Mouse (Mus musculus) layer of hippocampus, adult 8-10 months (tissue): Measurements from ENCODE around the gene Pxylp1. TPM values are rescaled to one million over a fixed set of nuclear protein-coding genes. Genes with fewer than 3 reads are reported as not detected.
A peak's percentile ranks its signal among the peaks of the same experiment; 100 is the strongest.
"Not testable (repeated sequence)": the region's sequence is repeated elsewhere in the genome, so short reads cannot be mapped to it uniquely, and the experiment has no call there.

Source experiments
- DNase-seq, 2 experiments: peaks; one replicate each; pipeline ENCODE4 v3.0.0; 2022; ENCODE audit warnings: low spot score in 2 of 2
- total RNA-seq, 4 experiments: library from RNA; stranded (reverse); gene quantifications; 2 replicates each; pipeline ENCODE4 v1.2.4; 2022

Gene Pxylp1
- 10 to 100 TPM; 15.2 to 22.6 (median 20.5) TPM for total RNA-seq

GRCm38 (mm10) chr9:96892546-96892945, at the start of gene Pxylp1:
Gene Pxylp1, minus strand, starts transcription at chr9:96892669.
- no peak for DNase-seq

DNA sequence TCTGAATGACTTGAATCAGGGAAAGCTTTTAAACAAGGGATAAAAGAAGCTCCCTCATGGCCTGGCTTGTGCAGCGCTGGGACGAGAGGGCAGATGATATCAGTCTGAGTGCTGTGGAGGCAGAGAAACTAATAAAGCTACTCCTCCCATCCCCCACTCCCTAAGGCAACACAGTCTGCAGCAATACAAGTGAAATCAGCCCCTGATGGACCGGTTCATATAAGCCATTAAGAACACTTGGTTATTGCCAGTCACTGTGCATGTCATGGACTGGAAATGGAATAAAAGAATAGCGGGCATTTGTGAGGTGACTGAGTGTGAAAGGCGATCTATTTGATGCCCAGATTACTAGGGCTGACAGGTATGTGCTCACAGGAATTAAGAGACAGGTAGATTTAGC, 46.4 kb upstream of the Pxylp1 start:
- no peak for DNase-seq

GRCm38 (mm10) chr9:96936427-96936826, 44.0 kb upstream of the Pxylp1 start:
- not testable (repeated sequence) for DNase-seq

GRCm38 (mm10) chr9:96935556-96936300, 43.3 kb upstream of the Pxylp1 start:
- DNase-seq = no peak

DNA sequence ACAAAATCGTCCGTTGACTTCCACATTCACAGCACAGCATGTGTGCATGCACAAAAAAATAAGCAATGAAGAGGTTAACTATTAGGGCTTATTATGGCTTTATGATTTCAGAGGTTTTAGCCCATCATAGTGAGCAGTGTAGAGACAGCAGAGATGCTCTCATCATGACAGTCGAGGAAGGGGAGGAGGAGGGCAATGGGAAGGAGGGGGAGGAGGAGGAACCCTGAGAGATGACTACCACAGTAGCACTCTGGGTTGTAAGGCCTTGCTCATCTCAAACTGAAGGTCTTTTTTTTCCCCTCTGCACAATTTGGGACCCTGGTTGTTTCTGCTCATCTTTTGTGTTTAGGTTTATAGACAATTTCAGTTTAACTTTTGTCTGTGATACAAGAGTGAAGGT, 42.3 kb upstream of the Pxylp1 start:
- no peak for DNase-seq

DNA sequence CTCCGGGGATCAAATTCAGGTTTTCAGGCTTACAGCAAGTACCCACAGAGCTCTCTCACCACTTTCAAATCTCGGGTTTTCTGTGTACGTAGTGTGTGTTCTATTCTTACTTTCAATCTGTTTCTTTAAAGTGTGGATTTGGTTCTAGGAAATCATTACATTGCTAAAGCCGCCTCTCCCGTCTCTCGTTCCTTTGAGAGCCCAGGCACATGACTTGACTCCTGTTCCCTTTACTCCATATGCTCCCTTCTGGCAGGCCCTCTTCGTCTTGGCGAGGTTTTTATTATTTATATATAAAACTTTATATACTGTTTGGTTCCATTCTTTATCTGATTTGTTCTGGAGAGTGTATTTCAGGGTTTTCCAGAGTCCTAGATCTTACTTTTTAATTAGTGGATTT, 40.3 kb upstream of the Pxylp1 start:
- no peak for DNase-seq

DNA sequence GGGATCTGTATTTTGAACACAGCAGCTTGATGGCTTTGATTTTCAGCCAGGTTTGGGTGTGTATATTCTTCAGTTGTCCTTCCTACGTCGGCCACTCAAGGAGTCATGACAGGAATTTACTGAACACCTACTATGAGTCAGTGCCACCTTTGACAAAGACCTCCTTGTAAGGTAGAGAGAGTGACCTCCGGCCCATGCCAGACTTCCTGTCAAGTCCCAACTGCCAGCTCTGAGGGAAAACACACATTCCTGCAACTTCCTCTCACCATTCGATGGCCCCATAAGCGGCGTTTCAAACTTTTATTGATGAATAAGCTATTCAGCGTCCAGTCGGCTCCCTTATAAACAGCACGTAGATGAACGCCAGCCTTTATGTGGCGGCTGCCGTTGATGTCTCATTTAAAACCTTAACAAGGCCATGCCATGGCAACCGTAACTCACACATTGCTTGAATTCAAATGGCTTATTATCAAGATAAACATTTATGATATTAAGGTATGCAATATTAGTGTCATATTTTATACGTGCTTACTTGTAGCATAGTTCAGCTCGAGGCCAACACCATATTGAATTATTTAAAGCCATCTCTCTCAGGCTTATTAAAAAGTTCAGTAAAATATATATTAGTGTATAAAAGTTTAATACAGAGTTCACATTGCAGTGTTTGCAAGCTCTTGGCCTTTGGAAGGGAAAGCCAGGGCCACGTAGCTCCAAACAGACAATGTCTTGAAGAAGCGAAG, 31.3 kb upstream of the Pxylp1 start:
- DNase-seq = no peak

DNA sequence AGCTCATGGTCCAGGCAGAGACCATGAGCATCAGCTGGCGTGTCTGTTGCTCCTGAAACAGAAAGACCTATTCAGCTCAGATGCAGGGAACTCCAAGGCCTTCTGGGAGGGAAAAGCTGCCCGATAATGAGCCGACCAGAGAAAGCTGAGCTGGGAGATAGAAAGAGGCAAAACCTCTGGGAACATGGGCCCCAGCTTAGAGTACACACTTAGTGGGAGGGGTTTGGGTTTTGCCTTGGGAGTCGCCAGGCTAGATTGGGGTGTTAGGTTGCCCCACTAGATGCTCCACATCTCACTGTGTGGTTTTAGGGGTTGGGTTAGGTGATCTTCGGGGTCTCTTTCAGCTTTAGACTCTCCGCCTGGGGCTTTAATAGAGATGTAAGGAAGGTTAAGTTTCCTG, 30.6 kb upstream of the Pxylp1 start:
- no peak for DNase-seq

GRCm38 (mm10) chr9:96916620-96917538, 24.4 kb upstream of the Pxylp1 start:
- DNase-seq = peak; percentile 94 to 99

- no peak for DNase-seq
These were observed 23.6 kb upstream of the Pxylp1 start for GRCm38 (mm10) chr9:96916076-96916475.

- no peak for DNase-seq
These were observed 22.4 kb upstream of the Pxylp1 start for GRCm38 (mm10) chr9:96914851-96915250.

DNA sequence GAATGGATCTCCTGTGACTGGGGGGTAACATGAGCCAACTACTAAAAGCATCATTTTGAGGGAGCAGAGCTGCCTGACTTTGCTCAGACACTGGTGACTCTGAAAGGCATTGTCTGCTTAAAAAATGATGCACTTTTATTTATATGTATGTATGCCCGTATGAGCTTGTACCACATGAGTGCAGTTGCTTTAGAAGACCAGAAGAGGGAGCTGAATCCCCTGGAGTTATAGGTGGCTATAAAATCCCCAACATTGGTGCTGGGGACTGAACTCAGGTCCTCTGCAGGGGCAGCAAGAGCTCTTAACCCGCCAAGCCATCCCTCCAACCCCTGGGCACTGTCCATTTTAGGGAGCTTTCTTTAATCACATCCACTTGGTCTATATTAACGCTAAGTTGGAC, 21.5 kb upstream of the Pxylp1 start:
- DNase-seq = no peak

GRCm38 (mm10) chr9:96909503-96909902, 17.0 kb upstream of the Pxylp1 start:
- DNase-seq = no peak

GRCm38 (mm10) chr9:96908737-96909136, 16.3 kb upstream of the Pxylp1 start:
- DNase-seq = no peak

GRCm38 (mm10) chr9:96904360-96905355, 12.2 kb upstream of the Pxylp1 start:
- DNase-seq = no peak

- no peak for DNase-seq
These were observed 7.2 kb upstream of the Pxylp1 start for GRCm38 (mm10) chr9:96899717-96900116.

GRCm38 (mm10) chr9:96899004-96899403, 6.5 kb upstream of the Pxylp1 start:
- DNase-seq = no peak

GRCm38 (mm10) chr9:96896690-96897089, 4.2 kb upstream of the Pxylp1 start:
- DNase-seq = no peak

- no peak for DNase-seq
These were observed 1.1 kb upstream of the Pxylp1 start for GRCm38 (mm10) chr9:96893582-96893981.
